Mouse (Mus musculus) liver, embryonic 15.5 days (tissue): ENCODE data around the gene Pdzd2. TPM values are rescaled to one million over a fixed set of nuclear protein-coding genes. Genes with fewer than 3 reads are reported as not detected.

Experiments
- ATAC-seq: fragments of 200-750 bp; cut with Nextera tagmentation; 2 replicates; pipeline ENCODE4 v1.8.0; 2017; ENCODE audit warnings: moderate number of reproducible peaks, mild to moderate bottlenecking, moderate library complexity; ENCODE audit not compliant: insufficient read depth
- H3K27ac ChIP-seq: fragments of 300-500 bp; sonication (generic); replicated peaks from 2 replicates; pipeline ENCODE4 v1.5.1; 2015; ENCODE audit warnings: mild to moderate bottlenecking, inconsistent platforms
- H3K27me3 ChIP-seq: fragments of 300-500 bp; sonication (generic); 2 replicates; pipeline ENCODE4 v1.6.1; 2015; ENCODE audit warnings: mild to moderate bottlenecking, inconsistent platforms
- H3K36me3 ChIP-seq: fragments of 300-500 bp; sonication (generic); replicated peaks from 2 replicates; pipeline ENCODE4 v1.6.1; 2015; ENCODE audit warnings: moderate library complexity, mild to moderate bottlenecking, inconsistent platforms
- H3K4me1 ChIP-seq: fragments of 300-500 bp; sonication (generic); replicated peaks from 2 replicates; pipeline ENCODE4 v1.6.1; 2015; ENCODE audit warnings: inconsistent platforms
- H3K4me2 ChIP-seq: fragments of 300-500 bp; sonication (generic); 2 replicates; pipeline ENCODE4 v1.6.1; 2015; ENCODE audit warnings: moderate library complexity, mild to moderate bottlenecking, inconsistent platforms
- H3K4me3 ChIP-seq: fragments of 300-500 bp; sonication (generic); replicated peaks from 2 replicates; pipeline ENCODE4 v1.5.1; 2015; ENCODE audit warnings: mild to moderate bottlenecking, inconsistent platforms
- H3K9ac ChIP-seq: fragments of 300-500 bp; sonication (generic); 2 replicates; pipeline ENCODE4 v1.6.1; 2015; ENCODE audit warnings: moderate library complexity, mild to moderate bottlenecking, inconsistent platforms
- H3K9me3 ChIP-seq: fragments of 300-500 bp; sonication (generic); replicated peaks from 2 replicates; pipeline ENCODE4 v1.6.1; 2016; ENCODE audit warnings: inconsistent platforms
- WGBS: fragments of 180-500 bp; shearing (Covaris S2); methylation state at CpG from one replicate; pipeline ENCODE4 v1.1.7; 2015; ENCODE audit warnings: mixed read lengths; ENCODE audit not compliant: insufficient replicate concordance; 5-methylcytosine and 5-hydroxymethylcytosine counted together
- polyA plus RNA-seq: library from polyadenylated mRNA; unstranded; fragments of >200 nt; fragmentation: Nextera tagmentation; extraction: Ambion mirVana; gene quantifications from 2 replicates; pipeline ENCODE4 v1.2.1, GENCODE M21; 2015

Pdzd2 gene
- polyA plus RNA-seq, 1 experiment from 2014 or later, result 0.78 TPM

DNA sequence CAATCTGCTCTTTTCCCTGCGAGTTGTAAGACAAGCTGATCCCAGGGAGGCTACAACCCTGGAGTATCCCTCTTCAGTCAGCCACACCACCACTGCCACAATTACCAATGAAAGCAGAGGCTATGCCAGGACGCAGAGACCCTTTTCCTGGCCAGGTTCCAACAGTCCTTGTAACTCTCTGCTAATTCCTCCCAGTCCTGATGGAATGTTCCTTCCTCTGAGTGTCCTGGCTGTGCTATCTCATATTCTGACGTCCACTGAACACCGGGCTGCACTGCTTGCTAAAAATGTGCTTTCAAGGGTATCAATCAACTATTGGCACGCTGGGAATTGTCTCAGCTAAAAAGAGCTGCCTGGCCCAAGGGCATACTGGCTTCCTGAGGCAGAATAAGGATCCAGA is 18.7 kb upstream of the Pdzd2 start:
- no peak for ATAC-seq
- H3K27ac ChIP-seq, result no peak overlapping the region
- H3K4me2 ChIP-seq, result no peak overlapping the region
- H3K9me3 ChIP-seq, result no peaks in the 10 kb centered on the region
- H3K4me3 ChIP-seq, result no peak overlapping the region
- H3K9ac ChIP-seq, result no peak overlapping the region
- H3K4me1 ChIP-seq, result no peaks in the 10 kb centered on the region
- 44% methylated on average over 5 of the region's 5 CpGs for WGBS
- H3K27me3 ChIP-seq, result no peaks in the 10 kb centered on the region
- no peaks in the 10 kb centered on the region for H3K36me3 ChIP-seq

DNA sequence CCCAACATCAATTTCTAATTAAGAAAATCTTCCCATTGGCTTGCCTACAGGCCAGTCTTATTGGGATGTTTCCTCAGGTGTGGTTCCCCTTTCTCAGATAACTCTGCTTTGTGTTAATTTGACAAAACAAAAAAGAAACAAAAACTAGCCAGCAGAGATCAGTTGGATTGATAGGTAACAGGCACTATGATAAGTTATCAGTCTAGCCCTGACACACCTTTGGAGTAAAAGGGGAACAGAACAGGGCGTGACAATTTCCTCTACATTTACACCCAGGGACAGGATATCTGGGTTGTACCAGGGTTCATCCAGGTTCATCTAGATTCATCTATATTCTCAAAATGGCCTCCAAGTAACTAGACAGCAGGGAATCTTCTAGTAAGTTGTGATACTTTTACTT is 18.0 kb upstream of the Pdzd2 start:
- H3K36me3 ChIP-seq, result no peaks in the 10 kb centered on the region
- no peaks in the 10 kb centered on the region for H3K9me3 ChIP-seq
- no peak overlapping the region for H3K9ac ChIP-seq
- 33% methylated on average over 1 of the region's 1 CpGs for WGBS
- no peaks in the 10 kb centered on the region for H3K4me1 ChIP-seq
- no peaks in the 10 kb centered on the region for H3K27me3 ChIP-seq
- H3K27ac ChIP-seq, result no peak overlapping the region
- no peak overlapping the region for H3K4me2 ChIP-seq
- no peak overlapping the region for H3K4me3 ChIP-seq
- ATAC-seq, result no peak

DNA sequence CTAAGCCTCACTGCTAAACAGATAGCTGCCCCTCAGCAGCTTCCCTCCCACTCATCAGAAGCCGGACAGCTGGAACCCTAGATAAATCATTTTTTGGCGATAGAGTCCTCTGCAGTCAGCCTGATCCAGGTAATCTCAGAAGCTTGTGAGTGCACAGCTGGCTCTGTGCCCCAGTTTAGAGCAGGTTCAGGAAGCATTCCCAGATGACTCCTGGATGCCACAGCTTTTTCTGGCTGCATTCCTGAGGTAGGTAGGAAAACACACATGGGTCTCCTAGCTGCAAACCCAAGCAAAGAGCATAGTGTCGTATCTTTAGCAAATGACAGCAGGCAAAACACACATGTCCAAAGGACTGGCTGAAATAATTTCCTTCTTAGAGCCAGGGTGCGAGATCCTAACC is 13.5 kb upstream of the Pdzd2 start:
- H3K9me3 ChIP-seq, result no peaks in the 10 kb centered on the region
- no peaks in the 10 kb centered on the region for H3K27me3 ChIP-seq
- no peak overlapping the region for H3K4me3 ChIP-seq
- ATAC-seq, result no peak
- H3K36me3 ChIP-seq, result no peaks in the 10 kb centered on the region
- no peak overlapping the region for H3K27ac ChIP-seq
- H3K4me2 ChIP-seq, result no peak overlapping the region
- 36% methylated on average over 4 of the region's 4 CpGs for WGBS
- H3K9ac ChIP-seq, result no peak overlapping the region
- H3K4me1 ChIP-seq, result no peaks in the 10 kb centered on the region

DNA sequence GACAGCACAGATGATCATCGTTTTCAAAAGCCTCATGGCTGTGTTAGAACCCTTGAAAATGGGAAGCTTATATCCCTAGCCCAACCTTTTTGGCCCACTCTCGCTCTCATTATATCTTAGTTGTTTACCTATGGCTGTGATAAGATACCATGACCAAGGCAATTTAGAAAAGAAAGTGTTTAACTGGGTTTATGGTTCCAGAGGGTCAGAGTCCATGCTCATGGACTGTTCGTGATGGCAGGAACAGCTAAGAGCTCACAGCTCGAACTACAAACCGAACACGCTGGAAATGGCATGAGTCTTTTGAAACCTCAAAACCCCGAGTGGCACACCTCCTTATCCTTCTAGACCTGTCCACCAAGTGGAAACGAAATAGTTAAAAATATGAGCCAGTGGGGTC is 11.2 kb upstream of the Pdzd2 start:
- ATAC-seq, result no peak
- Histone ChIP-seq H3K4me1 (no peaks in the 10 kb centered on the region), H3K27ac (no peak overlapping the region), H3K36me3 (no peaks in the 10 kb centered on the region), H3K4me3 (no peak overlapping the region), H3K4me2 (no peak overlapping the region), H3K9me3 (no peaks in the 10 kb centered on the region), H3K27me3 (no peaks in the 10 kb centered on the region), H3K9ac (no peak overlapping the region)
- 57% methylated on average over 8 of the region's 8 CpGs for WGBS

DNA sequence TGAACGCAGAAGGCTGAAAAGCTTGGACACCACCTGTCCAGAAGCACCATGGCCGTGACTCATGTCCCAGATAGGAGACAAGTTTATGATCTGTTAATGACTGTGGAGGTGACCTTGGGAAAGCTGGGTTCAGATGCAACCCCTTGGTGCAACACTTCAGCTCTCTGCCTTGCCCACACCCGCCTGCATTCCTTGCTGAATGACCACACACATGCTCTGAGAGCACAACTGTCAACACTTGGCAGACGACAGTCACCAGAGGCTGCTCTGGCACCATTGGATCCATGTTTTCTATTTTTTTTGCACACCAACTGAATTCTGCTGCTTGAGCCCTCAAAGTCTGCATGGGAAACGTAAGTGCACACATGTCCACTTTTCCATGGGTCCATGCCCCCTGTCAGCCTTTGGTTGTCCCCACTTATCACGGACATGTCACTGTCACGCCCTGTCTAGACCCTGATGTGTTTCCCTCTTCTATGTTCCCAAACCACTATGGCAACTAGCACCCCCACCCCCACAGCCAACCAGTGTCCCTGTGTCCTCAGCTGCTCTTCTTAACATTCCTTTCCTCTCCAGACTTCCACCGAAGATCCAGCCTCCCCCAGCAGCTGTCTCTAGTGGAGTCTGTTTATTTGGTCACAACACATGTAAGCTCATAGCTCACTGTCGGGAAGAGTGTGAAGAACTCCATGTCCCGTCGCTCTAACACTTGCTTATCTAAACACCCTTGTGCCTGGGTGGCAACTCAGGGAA is 10.0 kb upstream of the Pdzd2 start:
- WGBS, result 48% methylated on average over 11 of the region's 11 CpGs
- no peaks in the 10 kb centered on the region for H3K9me3 ChIP-seq
- H3K27ac ChIP-seq, result no peak overlapping the region
- H3K27me3 ChIP-seq, result no peaks in the 10 kb centered on the region
- H3K4me2 ChIP-seq, result no peak overlapping the region
- no peak for ATAC-seq
- no peak overlapping the region for H3K4me3 ChIP-seq
- H3K9ac ChIP-seq, result no peak overlapping the region
- H3K4me1 ChIP-seq, result no peaks in the 10 kb centered on the region
- H3K36me3 ChIP-seq, result no peaks in the 10 kb centered on the region

DNA sequence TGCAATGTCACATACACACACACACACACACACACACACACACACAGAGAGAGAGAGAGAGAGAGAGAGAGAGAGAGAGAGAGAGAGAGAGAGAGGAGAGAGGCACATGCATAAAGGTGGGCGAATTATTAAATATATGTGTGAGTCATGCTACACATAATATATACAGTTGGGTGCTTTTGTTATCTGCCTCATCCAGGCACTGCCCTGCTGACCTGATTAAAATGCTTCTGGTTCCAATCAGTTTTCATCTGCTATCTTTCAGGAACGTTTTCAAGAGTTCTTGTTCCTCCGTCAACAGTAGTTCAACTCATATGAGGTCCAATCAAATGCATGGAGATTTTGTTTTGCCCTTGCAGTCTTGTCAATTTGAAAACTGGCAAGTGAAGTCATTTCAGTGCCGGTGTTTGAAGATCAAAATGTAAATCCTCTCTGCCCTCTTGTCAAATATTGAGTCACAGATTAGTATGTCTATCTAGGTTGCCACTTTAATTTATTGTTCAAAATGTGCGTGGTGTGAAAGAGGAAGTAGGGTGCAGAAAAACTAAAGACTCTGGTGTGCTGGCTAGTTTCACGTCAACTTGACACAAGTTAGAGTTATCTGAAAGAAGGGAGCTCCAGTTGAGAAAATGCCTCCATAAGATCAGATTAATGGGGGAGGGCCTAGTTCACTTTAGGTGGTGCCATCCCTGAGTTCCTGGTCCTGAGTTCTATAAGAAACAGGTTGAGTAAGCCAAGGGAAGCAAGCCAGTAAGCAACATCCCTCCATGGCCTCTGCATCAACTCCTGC is 2.6 kb upstream of the Pdzd2 start:
- Histone ChIP-seq H3K4me2 (no peak overlapping the region), H3K4me3 (no peak overlapping the region), H3K27ac (no peak overlapping the region), H3K9ac (no peak overlapping the region), H3K9me3 (no peaks in the 10 kb centered on the region), H3K4me1 (peaks cover 12% of the 10 kb centered on the region; the same call in 1 of the 2 replicates), H3K27me3 (peaks cover 45% of the 10 kb centered on the region), H3K36me3 (no peaks in the 10 kb centered on the region)
- WGBS, result 35% methylated on average over 6 of the region's 6 CpGs
- ATAC-seq, result no peak

DNA sequence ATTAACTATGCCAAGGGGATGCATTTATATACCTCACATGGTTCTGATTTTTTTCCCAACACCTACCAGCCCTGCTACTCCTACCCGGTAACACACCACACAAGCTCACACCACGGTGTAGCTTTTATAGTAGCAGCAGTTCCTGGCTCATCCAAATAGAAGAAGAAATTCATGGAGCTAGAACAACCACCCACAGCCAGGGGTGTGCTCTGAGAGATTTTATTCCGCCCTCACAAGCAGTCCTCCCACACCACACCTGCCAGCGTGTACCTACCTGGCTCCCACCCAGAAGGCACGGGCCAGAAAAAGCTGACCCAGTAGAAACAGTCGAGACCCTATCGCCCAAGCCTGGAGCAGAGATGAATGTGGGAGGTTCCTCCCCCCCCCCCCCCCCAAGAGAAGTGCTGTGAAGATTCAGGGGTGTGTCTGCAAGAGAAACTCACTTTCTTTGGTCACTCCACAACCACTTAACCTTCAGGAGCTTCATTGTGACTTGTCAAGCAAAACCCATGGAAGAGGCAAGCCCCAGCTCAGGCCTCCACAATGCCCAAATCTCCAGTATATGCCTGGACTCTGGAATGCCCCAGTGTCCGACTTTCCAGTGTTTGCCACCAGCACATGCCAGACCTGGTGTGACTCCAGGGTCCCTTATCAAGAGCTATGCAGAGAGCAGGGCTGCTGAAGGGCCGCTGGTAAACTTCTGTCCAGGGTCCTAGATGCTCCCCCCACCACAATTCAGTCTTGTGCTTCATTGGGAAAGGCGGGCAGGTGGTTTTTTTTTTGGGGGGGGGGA is 1.2 kb downstream of the Pdzd2 start:
- 26% methylated on average over 10 of the region's 10 CpGs for WGBS

DNA sequence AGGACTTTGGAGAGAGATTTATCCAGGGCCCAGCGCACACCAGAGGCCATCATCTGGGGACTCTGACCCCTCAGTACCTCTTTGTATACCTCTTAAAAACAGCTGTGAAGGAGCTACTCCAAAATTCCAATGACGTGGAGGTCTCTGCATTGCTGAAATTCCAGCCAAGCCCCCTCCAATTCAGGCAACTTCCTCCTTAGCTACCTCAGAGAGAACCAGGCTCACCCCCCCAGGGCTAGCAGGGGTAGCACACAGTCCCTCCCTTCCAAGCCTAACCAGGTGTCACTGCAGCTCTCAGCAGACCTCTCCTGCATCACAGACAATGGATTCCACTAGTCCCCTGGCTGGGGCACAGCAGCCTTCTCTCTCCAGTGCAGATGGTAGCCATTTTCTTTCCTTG is 4.5 kb downstream of the Pdzd2 start:
- 40% methylated on average over 2 of the region's 2 CpGs for WGBS
- Histone ChIP-seq H3K27me3 (peaks cover 43% of the 10 kb centered on the region), H3K27ac (no peak overlapping the region), H3K9me3 (no peaks in the 10 kb centered on the region), H3K9ac (no peak overlapping the region), H3K4me1 (peaks cover 10% of the 10 kb centered on the region; the same call in 1 of the 2 replicates), H3K4me3 (no peak overlapping the region), H3K4me2 (no peak overlapping the region), H3K36me3 (no peaks in the 10 kb centered on the region)
- ATAC-seq, result no peak

More for the DNA sequence above, 1.2 kb downstream of the Pdzd2 start:
- peaks cover 12% of the 10 kb centered on the region; the same call in 1 of the 2 replicates for H3K4me1 ChIP-seq
- H3K4me2 ChIP-seq, result peak overlapping the region; percentile 74; the same call in 1 of the 2 replicates
- no peak for ATAC-seq
- no peak overlapping the region for H3K27ac ChIP-seq
- no peak overlapping the region for H3K9ac ChIP-seq
- peaks cover 59% of the 10 kb centered on the region for H3K27me3 ChIP-seq
- no peaks in the 10 kb centered on the region for H3K9me3 ChIP-seq
- no peak overlapping the region for H3K4me3 ChIP-seq
- no peaks in the 10 kb centered on the region for H3K36me3 ChIP-seq

DNA sequence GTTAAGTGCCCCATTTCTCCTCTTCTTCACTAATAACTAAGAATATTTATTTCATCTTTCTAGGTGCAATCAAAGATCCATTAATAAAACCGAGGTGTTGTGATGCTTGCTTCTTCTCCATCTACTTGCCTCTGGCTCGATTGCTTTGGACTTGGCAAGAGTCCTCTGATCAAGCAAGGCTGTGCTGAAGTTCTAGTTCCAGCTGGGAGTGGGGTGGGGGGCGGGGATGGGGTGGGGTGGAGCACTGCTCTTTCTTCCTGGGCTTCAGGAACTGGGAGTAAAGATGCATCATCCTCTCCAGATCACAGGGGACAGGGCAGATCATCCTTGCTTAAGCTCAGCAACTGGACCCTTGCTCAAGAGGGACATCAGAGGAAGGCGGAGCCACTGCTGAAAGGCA is 5.5 kb downstream of the Pdzd2 start:
- H3K4me2 ChIP-seq, result no peak overlapping the region
- no peaks in the 10 kb centered on the region for H3K9me3 ChIP-seq
- no peak for ATAC-seq
- H3K9ac ChIP-seq, result no peak overlapping the region
- no peak overlapping the region for H3K27ac ChIP-seq
- WGBS, result 43% methylated on average over 4 of the region's 4 CpGs
- no peak overlapping the region for H3K4me3 ChIP-seq
- peaks cover 33% of the 10 kb centered on the region for H3K27me3 ChIP-seq
- H3K36me3 ChIP-seq, result no peaks in the 10 kb centered on the region
- 0 out of 2 replicates have a peak, but pooled peaks cover under 1% of the 10 kb centered on the region for H3K4me1 ChIP-seq

DNA sequence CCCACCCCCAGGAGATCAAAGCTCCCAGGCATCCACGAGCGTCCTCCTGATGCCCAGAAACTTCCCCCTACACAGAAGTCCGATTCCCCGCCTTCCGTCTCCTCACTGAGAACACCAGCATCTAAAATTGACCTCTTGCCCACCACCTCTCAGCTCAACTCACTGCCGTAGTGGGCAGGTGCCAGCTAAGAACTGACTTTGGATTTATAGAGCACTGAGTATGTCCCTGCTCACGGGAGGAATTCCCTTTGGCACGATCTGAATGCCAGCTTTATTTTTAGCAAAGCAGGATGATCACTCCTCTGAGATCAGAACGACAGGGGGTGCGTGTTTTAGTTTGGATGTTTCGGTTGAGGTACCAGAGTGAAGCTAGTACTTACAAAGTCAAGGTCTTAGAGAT is 7.1 kb downstream of the Pdzd2 start:
- H3K36me3 ChIP-seq, result no peaks in the 10 kb centered on the region
- no peak overlapping the region for H3K9ac ChIP-seq
- no peaks in the 10 kb centered on the region for H3K9me3 ChIP-seq
- no peak overlapping the region for H3K4me2 ChIP-seq
- ATAC-seq, result no peak
- H3K27ac ChIP-seq, result no peak overlapping the region
- no peaks in the 10 kb centered on the region for H3K4me1 ChIP-seq
- peaks cover 17% of the 10 kb centered on the region for H3K27me3 ChIP-seq
- no peak overlapping the region for H3K4me3 ChIP-seq
- 68% methylated on average over 11 of the region's 11 CpGs for WGBS

DNA sequence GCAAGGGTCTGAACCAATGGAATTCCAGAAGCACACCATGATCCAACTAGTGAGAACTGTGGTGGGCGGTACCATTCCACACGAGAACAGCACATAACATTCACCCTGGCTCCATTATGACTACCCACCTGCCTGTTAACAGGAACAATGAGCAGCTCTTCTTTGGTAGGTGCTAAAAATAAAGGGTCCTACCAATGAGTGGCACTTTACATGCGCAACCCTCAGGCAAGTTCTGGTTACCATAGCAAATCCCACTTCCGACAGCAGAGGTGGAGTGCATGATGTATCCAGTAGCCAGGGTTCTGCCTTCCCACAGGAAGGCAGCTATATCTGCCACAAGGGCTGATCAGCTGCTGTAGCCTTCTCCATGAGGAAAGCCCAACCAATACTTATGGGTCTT is 11.3 kb downstream of the Pdzd2 start:
- Histone ChIP-seq H3K36me3 (no peaks in the 10 kb centered on the region), H3K27ac (no peak overlapping the region), H3K4me2 (no peak overlapping the region), H3K27me3 (no peaks in the 10 kb centered on the region), H3K9ac (no peak overlapping the region), H3K9me3 (no peaks in the 10 kb centered on the region), H3K4me1 (no peaks in the 10 kb centered on the region), H3K4me3 (no peak overlapping the region)
- 62% methylated on average over 4 of the region's 4 CpGs for WGBS
- ATAC-seq, result no peak
